Mouse (Mus musculus) MEL (cell line): ENCODE measurements around the gene Rpap1.

ENCODE experiments used
- CTCF ChIP-seq, 3 experiments: IDR thresholded peaks in 2 of 3; conservative IDR thresholded peaks in 1 of 3; 2 replicates each; pipeline ENCODE4 v1.5.1; 2011 to 2012; ENCODE audit warnings: low read length in 3 of 3, low read depth in 2 of 3, mild to moderate bottlenecking in 2 of 3, improper control_type of control experiment in 1 of 3, inconsistent platforms in 1 of 3, mixed read lengths in 1 of 3, moderate library complexity in 1 of 3; ENCODE audit not compliant: control insufficient read depth in 1 of 3, insufficient read depth in 1 of 3, poor library complexity in 1 of 3, severe bottlenecking in 1 of 3
- GATA1 ChIP-seq: IDR thresholded peaks from 2 replicates; pipeline ENCODE4 v1.6.1; 2011; ENCODE audit warnings: low read depth, low read length, improper control_type of control experiment
- MAZ ChIP-seq: IDR thresholded peaks from 2 replicates; pipeline ENCODE4 v1.6.1; 2012; ENCODE audit warnings: low read depth, mild to moderate bottlenecking, inconsistent platforms, low read length, improper control_type of control experiment
- NRF1 ChIP-seq: IDR thresholded peaks from 2 replicates; pipeline ENCODE4 v1.6.1; 2014; ENCODE audit warnings: low read depth, mild to moderate bottlenecking, inconsistent platforms, low read length, improper control_type of control experiment, moderate library complexity; ENCODE audit not compliant: poor library complexity, insufficient read depth, severe bottlenecking
- RAD21 ChIP-seq: IDR thresholded peaks from 2 replicates; pipeline ENCODE4 v1.6.1; 2011; ENCODE audit warnings: mild to moderate bottlenecking, low read depth, low read length, improper control_type of control experiment
- TAL1 ChIP-seq: IDR thresholded peaks from 2 replicates; pipeline ENCODE4 v1.6.1; 2012; ENCODE audit warnings: mild to moderate bottlenecking, inconsistent platforms, low read length, moderate library complexity, mixed read lengths
- ZKSCAN1 ChIP-seq: IDR thresholded peaks from 2 replicates; pipeline ENCODE4 v1.6.1; 2012; ENCODE audit warnings: low read depth, mild to moderate bottlenecking, inconsistent platforms, low read length, improper control_type of control experiment, moderate library complexity

DNA sequence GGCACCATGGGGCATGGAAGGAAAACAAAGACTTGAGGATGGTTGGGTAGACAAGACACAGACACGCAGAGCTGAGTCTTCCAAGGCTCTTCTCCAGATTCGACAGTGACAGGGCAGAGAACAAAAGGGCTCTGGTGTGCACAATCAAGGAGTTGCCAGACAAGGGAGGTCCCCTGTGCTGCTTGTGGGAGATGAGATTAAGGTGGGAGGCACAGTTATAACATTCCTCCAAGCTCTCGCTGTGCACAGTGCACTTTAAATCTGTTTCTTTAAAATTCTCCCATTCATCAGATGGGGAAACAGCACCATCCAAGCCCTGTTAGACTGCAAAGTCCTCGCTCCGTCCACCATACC is 16.9 kb upstream of the Rpap1 start:
- no peak for TF ChIP-seq TAL1
- TF ChIP-seq RAD21, result no peak
- no peak for TF ChIP-seq GATA1
- no peak for TF ChIP-seq MAZ
- no peak for TF ChIP-seq ZKSCAN1
- no peak for TF ChIP-seq CTCF (IDR thresholded peaks at IDR 0.05 in 2 of 3, conservative IDR thresholded peaks at IDR 0.05 in 1 of 3; ENCODE audit: control insufficient read depth in 1 of 3, insufficient read depth in 1 of 3, low read depth in 2 of 3, low read length in 3 of 3, poor library complexity in 1 of 3, severe bottlenecking in 1 of 3)
- no peak for TF ChIP-seq NRF1
